Mouse (Mus musculus): Measurements from ENCODE around the gene Irak2. TPM values are rescaled to one million over a fixed set of nuclear protein-coding genes. Genes with fewer than 3 reads are reported as not detected.
A peak's percentile ranks its signal among the peaks of the same experiment; 100 is the strongest.
"Not testable (repeated sequence)": the region's sequence is repeated elsewhere in the genome, so short reads cannot be mapped to it uniquely, and the experiment has no call there.

Irak2 gene
- polyA plus RNA-seq, 1 experiment, result 31.8 TPM

DNA sequence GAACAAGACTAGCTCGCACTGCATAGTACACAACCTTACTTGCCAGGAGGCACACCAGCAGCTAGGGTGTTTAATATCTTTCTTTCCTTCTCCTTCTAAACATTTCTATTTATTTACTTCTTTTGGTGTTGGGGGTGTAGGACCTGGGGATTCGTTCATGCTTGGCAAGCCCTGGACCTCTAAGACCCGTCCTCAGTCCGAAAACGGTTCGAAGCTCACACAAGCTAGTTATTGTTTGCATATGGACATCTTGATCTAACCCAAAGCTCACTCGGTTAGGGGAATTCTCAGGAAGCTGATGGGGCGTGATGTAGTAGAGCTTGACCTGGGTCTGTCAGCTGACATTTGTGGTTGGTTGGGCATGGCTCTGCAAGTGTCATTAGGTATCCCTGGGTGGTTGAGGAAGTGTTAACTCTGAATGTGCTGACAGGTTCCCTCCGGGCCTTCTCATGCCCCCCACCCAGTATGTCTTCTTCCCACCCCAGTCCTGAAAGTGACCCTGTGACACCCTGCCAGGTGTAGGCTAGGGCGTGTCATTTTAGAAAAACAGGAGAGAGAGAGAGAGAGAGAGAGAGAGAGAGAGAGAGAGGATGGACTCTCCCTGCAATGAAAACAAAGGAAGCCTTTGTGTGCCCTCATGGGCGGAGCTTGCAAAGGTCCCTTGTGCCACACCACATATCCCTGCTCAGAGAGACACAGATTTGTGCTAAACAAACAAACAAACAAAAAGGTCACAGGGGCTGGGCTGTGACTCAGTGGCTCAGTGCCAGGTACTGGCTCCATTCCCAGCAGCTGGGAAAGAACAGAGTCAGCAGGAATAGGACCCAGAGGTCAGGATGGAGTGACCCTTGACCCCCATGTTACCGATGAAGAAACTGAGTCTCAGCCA is 23.3 kb downstream of the Irak2 start:
- peaks cover 34% of the 10 kb centered on the region for H3K4me1 ChIP-seq
- H3K36me3 ChIP-seq (replicated peaks; ENCODE audit: low read length), result peaks cover 5% of the 10 kb centered on the region
- H3K4me3 ChIP-seq (replicated peaks), result no peak overlapping the region
- H3K9me3 ChIP-seq, result peaks cover 14% of the 10 kb centered on the region
- peaks cover 70% of the 10 kb centered on the region for H3K27me3 ChIP-seq (replicated peaks)
- TF ChIP-seq GATA1 (IDR thresholded peaks at IDR 0.05; ENCODE audit: borderline replicate concordance, low read length), result no peak

GRCm38 (mm10) chr6:113662964-113663700 is 24.9 kb downstream of the Irak2 start:
- H3K36me3 ChIP-seq (replicated peaks; ENCODE audit: low read length), result peaks cover 5% of the 10 kb centered on the region
- peaks cover 74% of the 10 kb centered on the region for H3K27me3 ChIP-seq (replicated peaks)
- no peak overlapping the region for H3K4me3 ChIP-seq (replicated peaks)
- peaks cover 47% of the 10 kb centered on the region for H3K4me1 ChIP-seq
- peaks cover 14% of the 10 kb centered on the region for H3K9me3 ChIP-seq
- TF ChIP-seq GATA1 (IDR thresholded peaks at IDR 0.05; ENCODE audit: borderline replicate concordance, low read length) (no peak), FLI1 (IDR thresholded peaks at IDR 0.05; ENCODE audit: low read length) (no peak)

- H3K9me3 ChIP-seq, result peaks cover 14% of the 10 kb centered on the region
- H3K36me3 ChIP-seq (replicated peaks; ENCODE audit: low read length), result peaks cover 5% of the 10 kb centered on the region
- no peak overlapping the region for H3K4me3 ChIP-seq (replicated peaks)
- TF ChIP-seq FLI1 (IDR thresholded peaks at IDR 0.05; ENCODE audit: low read length) (no peak), GATA1 (IDR thresholded peaks at IDR 0.05; ENCODE audit: borderline replicate concordance, low read length) (no peak)
- peaks cover 75% of the 10 kb centered on the region for H3K27me3 ChIP-seq (replicated peaks)
- H3K4me1 ChIP-seq, result peaks cover 55% of the 10 kb centered on the region
Measured at GRCm38 (mm10) chr6:113664305-113664704, 26.0 kb downstream of the Irak2 start.

- peaks cover 46% of the 10 kb centered on the region for H3K4me1 ChIP-seq
- H3K4me3 ChIP-seq (replicated peaks), result no peak overlapping the region
- peaks cover 18% of the 10 kb centered on the region for H3K36me3 ChIP-seq (replicated peaks; ENCODE audit: low read length)
- TF ChIP-seq GATA1 (IDR thresholded peaks at IDR 0.05; ENCODE audit: borderline replicate concordance, low read length) (no peak), FLI1 (IDR thresholded peaks at IDR 0.05; ENCODE audit: low read length) (no peak)
- peaks cover 67% of the 10 kb centered on the region for H3K27me3 ChIP-seq (replicated peaks)
- H3K9me3 ChIP-seq, result peaks cover 22% of the 10 kb centered on the region
Measured at GRCm38 (mm10) chr6:113667611-113668122, 29.4 kb downstream of the Irak2 start.

DNA sequence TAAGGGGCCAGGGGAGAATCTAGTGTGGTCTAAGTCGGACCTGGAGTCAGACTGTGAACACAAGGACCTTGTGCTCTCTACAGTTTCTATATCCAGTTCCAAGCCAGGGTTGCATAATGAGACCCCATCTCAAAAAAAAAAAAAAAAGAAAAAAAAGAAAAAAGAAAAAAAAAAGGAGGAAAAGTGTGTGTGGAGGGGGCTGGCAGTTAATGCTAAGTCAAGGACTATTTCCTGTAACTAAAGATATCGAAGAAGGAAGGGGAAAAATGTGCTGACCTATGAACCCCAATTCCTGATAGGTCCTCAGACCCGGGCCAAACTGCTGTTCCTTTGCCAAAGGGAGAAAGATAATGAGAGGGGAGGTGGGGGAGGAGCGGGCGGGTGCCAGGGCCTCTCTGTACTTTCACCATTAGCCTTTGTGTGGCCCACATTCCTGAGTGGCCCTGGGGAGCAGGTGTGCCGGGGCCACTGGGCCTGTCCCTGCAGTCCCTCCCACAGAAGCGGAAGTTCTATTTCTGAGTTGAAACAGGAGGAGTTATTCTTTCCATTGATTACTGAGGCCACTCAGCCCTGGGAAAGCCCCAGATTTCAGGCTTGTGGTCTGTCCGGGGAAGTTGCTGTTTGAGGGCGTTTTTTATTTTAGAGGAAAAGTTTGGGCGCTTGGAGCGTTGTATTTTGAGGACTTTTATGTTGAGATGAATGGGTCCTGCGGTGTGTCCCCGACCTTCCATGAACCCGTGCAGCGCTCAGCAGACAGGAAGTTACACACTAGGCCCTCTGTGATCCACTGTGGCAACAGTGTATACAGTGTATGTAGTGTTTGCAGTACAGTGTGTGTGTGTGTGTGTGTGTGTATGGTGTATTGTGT is 30.3 kb downstream of the Irak2 start:
- Histone ChIP-seq H3K4me3 (replicated peaks) (peak overlapping the region; percentile 79), H3K27me3 (replicated peaks) (peaks cover 64% of the 10 kb centered on the region), H3K36me3 (replicated peaks; ENCODE audit: low read length) (peaks cover 18% of the 10 kb centered on the region), H3K9me3 (peaks cover 14% of the 10 kb centered on the region), H3K4me1 (peaks cover 51% of the 10 kb centered on the region)
- no peak for TF ChIP-seq GATA1 (IDR thresholded peaks at IDR 0.05; ENCODE audit: borderline replicate concordance, low read length)
- TF ChIP-seq FLI1 (IDR thresholded peaks at IDR 0.05; ENCODE audit: low read length), result no peak

GRCm38 (mm10) chr6:113669821-113670220 is 31.6 kb downstream of the Irak2 start:
- Histone ChIP-seq H3K9me3 (peaks cover 12% of the 10 kb centered on the region), H3K4me3 (replicated peaks) (no peak overlapping the region), H3K4me1 (peaks cover 51% of the 10 kb centered on the region), H3K36me3 (replicated peaks; ENCODE audit: low read length) (peaks cover 18% of the 10 kb centered on the region), H3K27me3 (replicated peaks) (peaks cover 61% of the 10 kb centered on the region)
- no peak for TF ChIP-seq GATA1 (IDR thresholded peaks at IDR 0.05; ENCODE audit: borderline replicate concordance, low read length)
- TF ChIP-seq FLI1 (IDR thresholded peaks at IDR 0.05; ENCODE audit: low read length), result no peak

DNA sequence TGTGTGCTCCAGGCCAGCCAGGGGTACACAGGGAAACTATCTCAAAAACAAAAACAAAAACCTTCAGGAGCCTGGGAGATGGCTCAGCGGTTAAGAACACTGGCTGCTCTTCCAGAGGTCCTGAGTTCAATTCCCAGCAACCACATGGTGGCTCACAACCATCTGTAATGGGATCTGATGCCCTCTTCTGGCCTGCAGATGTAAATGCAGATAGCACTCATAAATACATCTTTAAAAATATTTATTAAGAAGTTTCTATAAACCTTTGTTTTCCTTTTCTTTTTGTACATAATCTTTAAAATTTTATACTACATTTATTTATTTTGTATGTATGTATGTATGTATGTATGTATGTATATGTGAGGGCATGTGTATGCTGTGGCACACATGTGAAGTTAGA is 33.8 kb downstream of the Irak2 start:
- Histone ChIP-seq H3K36me3 (replicated peaks; ENCODE audit: low read length) (peaks cover 18% of the 10 kb centered on the region), H3K27me3 (replicated peaks) (peaks cover 48% of the 10 kb centered on the region), H3K9me3 (peaks cover 12% of the 10 kb centered on the region), H3K4me1 (peaks cover 38% of the 10 kb centered on the region)
- H3K4me3 ChIP-seq (replicated peaks), result not testable (repeated sequence)

DNA sequence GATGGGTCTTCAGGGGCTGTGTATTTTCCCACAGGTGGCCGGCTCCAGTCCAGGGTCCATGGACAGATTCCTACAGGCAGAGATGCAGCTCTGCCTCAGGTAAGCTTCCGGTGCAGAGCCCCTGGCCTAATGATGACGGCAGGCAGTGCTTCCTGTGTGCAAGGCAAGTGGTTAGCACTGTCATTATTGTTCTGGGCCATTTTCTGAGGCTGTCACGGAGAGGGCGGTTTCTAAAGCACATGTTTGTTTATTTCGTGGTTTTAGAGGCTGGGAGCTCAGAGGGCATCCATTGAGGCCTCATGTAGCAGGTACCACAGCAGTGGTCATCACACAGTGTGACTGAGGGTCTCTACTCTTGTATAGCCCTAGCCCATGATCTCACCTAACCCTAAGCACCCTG is 34.7 kb downstream of the Irak2 start:
- Histone ChIP-seq H3K4me3 (replicated peaks) (no peak overlapping the region), H3K27me3 (replicated peaks) (peaks cover 43% of the 10 kb centered on the region), H3K4me1 (peaks cover 29% of the 10 kb centered on the region), H3K9me3 (peaks cover 12% of the 10 kb centered on the region), H3K36me3 (replicated peaks; ENCODE audit: low read length) (peaks cover 18% of the 10 kb centered on the region)
- no peak for TF ChIP-seq GATA1 (IDR thresholded peaks at IDR 0.05; ENCODE audit: borderline replicate concordance, low read length)
- no peak for TF ChIP-seq FLI1 (IDR thresholded peaks at IDR 0.05; ENCODE audit: low read length)

DNA sequence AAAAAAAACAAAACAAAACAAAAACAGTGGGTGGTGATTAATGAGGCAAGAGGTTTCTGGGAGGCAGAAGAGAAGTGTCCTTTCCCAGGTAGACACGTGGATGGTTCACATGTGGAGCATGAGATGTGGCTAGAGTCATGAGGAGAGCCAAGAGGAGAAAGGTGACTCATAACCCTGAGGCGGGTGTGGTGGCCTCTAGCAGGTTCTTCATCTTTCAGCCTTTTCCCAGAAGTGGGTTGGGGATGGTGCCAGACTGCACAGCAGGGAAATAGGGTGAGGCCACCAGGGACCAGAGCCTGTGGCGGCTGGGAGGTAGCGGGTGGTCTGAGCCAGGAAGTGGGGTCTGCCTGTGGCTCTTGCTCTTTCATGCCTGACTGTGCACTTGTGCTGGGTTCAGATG is 37.0 kb downstream of the Irak2 start:
- peaks cover 37% of the 10 kb centered on the region for H3K27me3 ChIP-seq (replicated peaks)
- H3K36me3 ChIP-seq (replicated peaks; ENCODE audit: low read length), result peaks cover 14% of the 10 kb centered on the region
- H3K4me1 ChIP-seq, result peaks cover 18% of the 10 kb centered on the region
- TF ChIP-seq FLI1 (IDR thresholded peaks at IDR 0.05; ENCODE audit: low read length) (no peak), GATA1 (IDR thresholded peaks at IDR 0.05; ENCODE audit: borderline replicate concordance, low read length) (no peak)
- H3K4me3 ChIP-seq (replicated peaks), result no peak overlapping the region
- H3K9me3 ChIP-seq, result peaks cover 12% of the 10 kb centered on the region

Data from megakaryocyte, embryonic 14.5 days (primary cell).